Mouse (Mus musculus): ENCODE data around the gene Pcolce2. TPM values are rescaled to one million over a fixed set of nuclear protein-coding genes. Genes with fewer than 3 reads are reported as not detected.

Gene Pcolce2
- polyA plus RNA-seq, 1 experiment from 2014 or later = 0.89 TPM

GRCm38 (mm10) chr9:95639919-95640318 is 2.5 kb downstream of the Pcolce2 start:
- H3K27me3 ChIP-seq (replicated peaks; ENCODE audit: control insufficient read depth, insufficient read depth, low read length) = peaks cover 31% of the 10 kb centered on the region; the same call in 1 of the 2 replicates
- peaks cover 7% of the 10 kb centered on the region; the same call in 1 of the 2 replicates for H3K4me1 ChIP-seq (ENCODE audit: control insufficient read depth, insufficient read depth, low read length)
- no peaks in the 10 kb centered on the region for H3K36me3 ChIP-seq (ENCODE audit: control insufficient read depth, insufficient read depth, low read length)
- no peak overlapping the region for H3K4me2 ChIP-seq (ENCODE audit: low read depth, low read length)
- no peak overlapping the region for H3K27ac ChIP-seq (ENCODE audit: low read length)
- H3K4me3 ChIP-seq (ENCODE audit: low read length) = no peak overlapping the region
- no peaks in the 10 kb centered on the region for H3K9me3 ChIP-seq (ENCODE audit: control insufficient read depth, low read length)
- 41% methylated on average over 4 of the region's 4 CpGs for WGBS
- no peak for ATAC-seq
- no peak overlapping the region for H3K9ac ChIP-seq (ENCODE audit: low read depth, low read length)

- ATAC-seq = no peak
- H3K4me1 ChIP-seq (ENCODE audit: control insufficient read depth, insufficient read depth, low read length) = no peaks in the 10 kb centered on the region
- H3K27ac ChIP-seq (ENCODE audit: low read length) = no peak overlapping the region
- H3K4me3 ChIP-seq (ENCODE audit: low read length) = no peak overlapping the region
- 92% methylated on average over 8 of the region's 8 CpGs for WGBS
- no peaks in the 10 kb centered on the region for H3K27me3 ChIP-seq (replicated peaks; ENCODE audit: control insufficient read depth, insufficient read depth, low read length)
- H3K36me3 ChIP-seq (ENCODE audit: control insufficient read depth, insufficient read depth, low read length) = no peaks in the 10 kb centered on the region
- no peaks in the 10 kb centered on the region for H3K9me3 ChIP-seq (ENCODE audit: control insufficient read depth, low read length)
- no peak overlapping the region for H3K9ac ChIP-seq (ENCODE audit: low read depth, low read length)
- no peak overlapping the region for H3K4me2 ChIP-seq (ENCODE audit: low read depth, low read length)
Observed at GRCm38 (mm10) chr9:95645926-95646325, 8.5 kb downstream of the Pcolce2 start.

GRCm38 (mm10) chr9:95653363-95653762 is 16.0 kb downstream of the Pcolce2 start:
- ATAC-seq = no peak
- Histone ChIP-seq H3K9ac (ENCODE audit: low read depth, low read length) (no peak overlapping the region), H3K27ac (ENCODE audit: low read length) (no peak overlapping the region), H3K4me2 (ENCODE audit: low read depth, low read length) (no peak overlapping the region), H3K4me1 (ENCODE audit: control insufficient read depth, insufficient read depth, low read length) (no peaks in the 10 kb centered on the region), H3K4me3 (ENCODE audit: low read length) (no peak overlapping the region), H3K36me3 (ENCODE audit: control insufficient read depth, insufficient read depth, low read length) (no peaks in the 10 kb centered on the region), H3K9me3 (ENCODE audit: control insufficient read depth, low read length) (no peaks in the 10 kb centered on the region), H3K27me3 (replicated peaks; ENCODE audit: control insufficient read depth, insufficient read depth, low read length) (no peaks in the 10 kb centered on the region)
- WGBS = 79% methylated on average over 6 of the region's 6 CpGs

DNA sequence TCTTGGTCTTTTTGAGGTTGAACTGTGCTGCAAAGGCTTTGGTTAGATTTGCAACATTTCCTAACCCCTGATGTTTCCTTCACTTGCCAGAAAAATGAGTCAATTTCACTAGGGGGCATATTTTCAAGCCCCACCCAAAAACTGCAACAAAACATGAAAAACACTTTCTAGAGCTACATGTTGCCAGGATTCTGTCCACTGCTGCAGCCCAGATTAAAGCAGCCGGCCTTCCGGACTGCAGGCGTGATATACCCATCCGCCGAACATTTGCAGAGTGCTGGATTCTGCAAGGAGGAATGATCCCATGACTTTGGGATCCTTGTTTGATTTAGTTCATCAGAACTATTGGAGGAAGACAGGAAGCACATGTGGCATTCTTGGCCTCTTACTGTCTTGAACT is 17.0 kb downstream of the Pcolce2 start:
- ATAC-seq = no peak
- Histone ChIP-seq H3K27me3 (replicated peaks; ENCODE audit: control insufficient read depth, insufficient read depth, low read length) (no peaks in the 10 kb centered on the region), H3K9ac (ENCODE audit: low read depth, low read length) (no peak overlapping the region), H3K4me3 (ENCODE audit: low read length) (no peak overlapping the region), H3K4me1 (ENCODE audit: control insufficient read depth, insufficient read depth, low read length) (no peaks in the 10 kb centered on the region), H3K4me2 (ENCODE audit: low read depth, low read length) (no peak overlapping the region), H3K36me3 (ENCODE audit: control insufficient read depth, insufficient read depth, low read length) (no peaks in the 10 kb centered on the region), H3K9me3 (ENCODE audit: control insufficient read depth, low read length) (no peaks in the 10 kb centered on the region), H3K27ac (ENCODE audit: low read length) (no peak overlapping the region)
- WGBS = 93% methylated on average over 5 of the region's 5 CpGs

DNA sequence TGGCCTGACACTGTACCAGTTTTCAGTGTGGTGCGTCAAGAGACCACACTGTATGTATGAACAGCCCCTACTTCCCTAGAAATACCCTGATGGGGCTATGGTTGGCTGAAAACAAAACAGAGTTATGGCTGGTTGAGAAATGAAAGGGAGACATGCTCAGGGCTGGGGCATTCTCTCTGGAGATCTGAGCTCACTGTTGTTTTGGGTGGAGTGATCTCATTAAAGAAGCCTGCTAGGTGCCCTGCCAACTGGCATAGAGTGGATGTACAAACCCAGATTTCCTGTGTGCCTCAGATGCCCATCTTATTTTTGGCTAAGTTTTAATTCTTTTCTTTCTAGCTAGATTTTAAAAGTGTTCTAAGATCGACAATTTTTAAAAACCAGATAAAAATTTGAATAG is 20.5 kb downstream of the Pcolce2 start:
- Histone ChIP-seq H3K4me1 (ENCODE audit: control insufficient read depth, insufficient read depth, low read length) (no peaks in the 10 kb centered on the region), H3K36me3 (ENCODE audit: control insufficient read depth, insufficient read depth, low read length) (no peaks in the 10 kb centered on the region), H3K4me2 (ENCODE audit: low read depth, low read length) (no peak overlapping the region), H3K27ac (ENCODE audit: low read length) (no peak overlapping the region), H3K9ac (ENCODE audit: low read depth, low read length) (no peak overlapping the region), H3K27me3 (replicated peaks; ENCODE audit: control insufficient read depth, insufficient read depth, low read length) (no peaks in the 10 kb centered on the region), H3K4me3 (ENCODE audit: low read length) (no peak overlapping the region), H3K9me3 (ENCODE audit: control insufficient read depth, low read length) (no peaks in the 10 kb centered on the region)
- WGBS = 86% methylated on average over 2 of the region's 2 CpGs
- ATAC-seq = no peak

DNA sequence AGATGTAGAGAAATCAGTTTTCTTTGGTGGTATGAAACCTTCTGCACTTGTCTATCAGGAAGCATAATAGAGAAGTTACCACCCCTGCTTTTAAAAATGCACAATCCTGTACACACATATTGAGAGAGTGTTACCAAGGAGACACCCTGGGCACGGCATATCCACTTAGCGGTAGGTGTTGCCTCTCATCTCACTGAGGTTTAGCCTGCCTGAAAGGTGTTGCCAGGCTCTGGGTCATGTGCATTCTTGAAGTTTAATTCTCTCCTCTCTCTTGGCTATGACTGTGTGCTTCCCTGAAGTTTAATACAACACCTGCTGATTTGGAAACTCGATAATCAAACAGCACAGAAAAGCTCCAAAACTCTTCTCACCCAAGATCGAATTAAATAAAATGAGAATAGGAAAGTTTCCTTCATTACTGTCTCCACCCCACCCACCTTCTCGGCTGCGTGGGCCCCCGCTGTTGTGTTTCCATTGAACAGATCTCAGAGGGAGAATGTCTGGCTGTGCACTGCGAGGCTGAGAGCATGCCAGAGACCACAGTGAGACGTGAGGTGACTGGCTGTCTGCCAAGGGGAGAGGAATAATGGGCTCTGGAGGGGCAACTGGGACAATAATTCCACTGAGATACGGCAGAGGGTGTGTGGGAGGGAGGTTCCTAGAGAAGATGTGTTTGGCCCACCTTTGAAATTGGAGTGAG is 27.0 kb downstream of the Pcolce2 start:
- no peaks in the 10 kb centered on the region for H3K36me3 ChIP-seq (ENCODE audit: control insufficient read depth, insufficient read depth, low read length)
- no peak overlapping the region for H3K4me2 ChIP-seq (ENCODE audit: low read depth, low read length)
- WGBS = 48% methylated on average over 10 of the region's 10 CpGs
- H3K9me3 ChIP-seq (ENCODE audit: control insufficient read depth, low read length) = no peaks in the 10 kb centered on the region
- no peaks in the 10 kb centered on the region for H3K27me3 ChIP-seq (replicated peaks; ENCODE audit: control insufficient read depth, insufficient read depth, low read length)
- H3K27ac ChIP-seq (ENCODE audit: low read length) = no peak overlapping the region
- H3K9ac ChIP-seq (ENCODE audit: low read depth, low read length) = no peak overlapping the region
- no peaks in the 10 kb centered on the region for H3K4me1 ChIP-seq (ENCODE audit: control insufficient read depth, insufficient read depth, low read length)
- no peak for ATAC-seq
- no peak overlapping the region for H3K4me3 ChIP-seq (ENCODE audit: low read length)

DNA sequence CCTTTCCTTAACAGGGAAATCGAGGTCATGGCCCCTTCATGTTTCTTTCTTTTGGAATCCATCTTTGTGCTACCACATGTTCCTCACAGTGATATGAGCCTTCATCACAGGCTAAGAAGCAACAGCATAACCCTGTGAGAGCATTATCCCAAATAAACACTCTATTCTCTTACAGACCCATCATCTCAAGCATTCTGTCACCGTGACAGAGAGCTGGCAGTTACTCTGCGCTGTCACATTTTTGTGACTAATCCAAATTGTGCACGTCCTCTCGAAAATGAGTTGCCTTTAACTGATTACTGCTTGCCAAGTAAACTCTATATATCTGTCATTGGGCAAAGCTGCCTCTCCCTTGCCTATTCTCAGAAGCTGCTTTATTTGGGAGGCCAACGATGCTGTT is 28.4 kb downstream of the Pcolce2 start:
- Histone ChIP-seq H3K27ac (ENCODE audit: low read length) (no peak overlapping the region), H3K4me2 (ENCODE audit: low read depth, low read length) (no peak overlapping the region), H3K9ac (ENCODE audit: low read depth, low read length) (no peak overlapping the region), H3K4me1 (ENCODE audit: control insufficient read depth, insufficient read depth, low read length) (no peaks in the 10 kb centered on the region), H3K4me3 (ENCODE audit: low read length) (no peak overlapping the region), H3K27me3 (replicated peaks; ENCODE audit: control insufficient read depth, insufficient read depth, low read length) (no peaks in the 10 kb centered on the region), H3K9me3 (ENCODE audit: control insufficient read depth, low read length) (no peaks in the 10 kb centered on the region), H3K36me3 (ENCODE audit: control insufficient read depth, insufficient read depth, low read length) (no peaks in the 10 kb centered on the region)
- no peak for ATAC-seq
- WGBS = 78% methylated on average over 6 of the region's 6 CpGs

DNA sequence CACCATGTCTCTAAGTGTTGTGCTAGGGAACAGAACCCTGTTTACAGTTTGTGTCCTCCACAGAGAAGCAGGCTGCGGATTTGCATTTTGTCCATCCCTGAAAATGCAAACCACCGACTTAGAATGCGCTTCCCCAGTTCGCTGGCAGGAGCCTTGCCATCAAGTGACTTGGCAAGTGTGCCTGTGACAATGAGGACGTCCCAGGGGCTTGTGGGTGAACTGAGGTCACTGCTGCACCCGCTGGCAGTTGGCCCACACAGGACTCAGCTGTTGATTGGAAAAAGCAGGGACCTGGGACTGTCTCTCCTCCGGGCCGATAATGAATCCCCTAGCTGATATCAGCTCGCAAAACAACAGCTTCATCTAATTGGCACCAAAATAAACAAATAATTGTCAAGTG is 30.4 kb downstream of the Pcolce2 start:
- no peaks in the 10 kb centered on the region for H3K27me3 ChIP-seq (replicated peaks; ENCODE audit: control insufficient read depth, insufficient read depth, low read length)
- no peak for ATAC-seq
- no peaks in the 10 kb centered on the region for H3K36me3 ChIP-seq (ENCODE audit: control insufficient read depth, insufficient read depth, low read length)
- no peak overlapping the region for H3K4me3 ChIP-seq (ENCODE audit: low read length)
- H3K27ac ChIP-seq (ENCODE audit: low read length) = no peak overlapping the region
- no peak overlapping the region for H3K9ac ChIP-seq (ENCODE audit: low read depth, low read length)
- 53% methylated on average over 9 of the region's 9 CpGs for WGBS
- H3K4me2 ChIP-seq (ENCODE audit: low read depth, low read length) = no peak overlapping the region
- no peaks in the 10 kb centered on the region for H3K4me1 ChIP-seq (ENCODE audit: control insufficient read depth, insufficient read depth, low read length)
- no peaks in the 10 kb centered on the region for H3K9me3 ChIP-seq (ENCODE audit: control insufficient read depth, low read length)

DNA sequence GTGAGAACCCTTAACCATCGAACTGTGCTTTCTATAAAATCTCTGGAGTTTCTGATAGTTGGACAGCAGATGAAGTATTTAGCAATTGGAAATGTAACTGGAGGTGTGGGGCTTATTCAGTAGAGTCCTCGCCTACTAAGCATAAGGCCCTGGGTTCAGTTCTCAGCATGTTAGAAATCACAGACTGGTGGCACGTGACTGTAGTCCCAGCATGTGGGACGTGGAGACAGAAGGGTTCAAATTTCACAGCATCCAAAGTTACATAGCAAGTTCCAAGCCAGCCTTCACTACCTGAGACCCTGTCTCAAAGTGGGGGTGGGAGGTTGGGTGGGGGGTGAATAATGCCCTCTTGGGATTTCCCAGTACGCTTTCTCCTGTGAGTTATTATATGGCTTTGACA is 30.9 kb downstream of the Pcolce2 start:
- Histone ChIP-seq H3K9me3 (ENCODE audit: control insufficient read depth, low read length) (no peaks in the 10 kb centered on the region), H3K4me2 (ENCODE audit: low read depth, low read length) (no peak overlapping the region), H3K27ac (ENCODE audit: low read length) (no peak overlapping the region), H3K27me3 (replicated peaks; ENCODE audit: control insufficient read depth, insufficient read depth, low read length) (no peaks in the 10 kb centered on the region), H3K36me3 (ENCODE audit: control insufficient read depth, insufficient read depth, low read length) (no peaks in the 10 kb centered on the region), H3K4me1 (ENCODE audit: control insufficient read depth, insufficient read depth, low read length) (no peaks in the 10 kb centered on the region), H3K4me3 (ENCODE audit: low read length) (no peak overlapping the region), H3K9ac (ENCODE audit: low read depth, low read length) (no peak overlapping the region)
- no peak for ATAC-seq
- WGBS = 73% methylated on average over 5 of the region's 5 CpGs

DNA sequence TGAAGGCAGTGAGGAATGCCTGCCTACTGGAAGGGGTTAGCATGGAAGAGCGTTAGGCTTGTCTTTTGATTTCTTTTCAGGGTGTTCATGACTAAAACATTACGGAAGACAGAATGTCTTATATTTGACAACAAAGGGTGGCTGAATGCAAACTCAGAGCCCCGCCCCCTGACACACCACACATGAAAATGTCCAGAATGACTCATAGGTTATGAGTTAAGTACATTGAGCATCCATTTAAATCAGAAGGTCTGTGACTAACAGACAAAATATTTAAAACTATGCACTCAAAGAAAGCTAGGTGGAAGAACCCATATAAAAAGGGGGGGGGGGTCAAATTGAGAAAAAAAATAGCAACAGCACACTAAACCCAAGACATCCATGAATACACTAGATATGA is 34.9 kb downstream of the Pcolce2 start:
- Histone ChIP-seq H3K4me3 (ENCODE audit: low read length) (no peak overlapping the region), H3K27ac (ENCODE audit: low read length) (no peak overlapping the region), H3K9ac (ENCODE audit: low read depth, low read length) (no peak overlapping the region), H3K4me2 (ENCODE audit: low read depth, low read length) (no peak overlapping the region), H3K27me3 (replicated peaks; ENCODE audit: control insufficient read depth, insufficient read depth, low read length) (no peaks in the 10 kb centered on the region), H3K4me1 (ENCODE audit: control insufficient read depth, insufficient read depth, low read length) (no peaks in the 10 kb centered on the region), H3K36me3 (ENCODE audit: control insufficient read depth, insufficient read depth, low read length) (no peaks in the 10 kb centered on the region), H3K9me3 (ENCODE audit: control insufficient read depth, low read length) (no peaks in the 10 kb centered on the region)
- ATAC-seq = no peak
- WGBS = 90% methylated on average over 3 of the region's 3 CpGs

Data from intestine, embryonic 16.5 days (tissue).